Mouse (Mus musculus) liver, embryonic 15.5 days (tissue): Measurements from ENCODE around the gene Slc35e3. TPM values are rescaled to one million over a fixed set of nuclear protein-coding genes. Genes with fewer than 3 reads are reported as not detected.
A peak's percentile ranks its signal among the peaks of the same experiment; 100 is the strongest.
"Not testable (repeated sequence)": the region's sequence is repeated elsewhere in the genome, so short reads cannot be mapped to it uniquely, and the experiment has no call there.

Experiments
- ATAC-seq: fragments of 200-750 bp; cut with Nextera tagmentation; 2 replicates; pipeline ENCODE4 v1.8.0; 2017; ENCODE audit warnings: moderate number of reproducible peaks, mild to moderate bottlenecking, moderate library complexity; ENCODE audit not compliant: insufficient read depth
- H3K27ac ChIP-seq: fragments of 300-500 bp; sonication (generic); replicated peaks from 2 replicates; pipeline ENCODE4 v1.5.1; 2015; ENCODE audit warnings: mild to moderate bottlenecking, inconsistent platforms
- H3K27me3 ChIP-seq: fragments of 300-500 bp; sonication (generic); 2 replicates; pipeline ENCODE4 v1.6.1; 2015; ENCODE audit warnings: mild to moderate bottlenecking, inconsistent platforms
- H3K36me3 ChIP-seq: fragments of 300-500 bp; sonication (generic); replicated peaks from 2 replicates; pipeline ENCODE4 v1.6.1; 2015; ENCODE audit warnings: moderate library complexity, mild to moderate bottlenecking, inconsistent platforms
- H3K4me1 ChIP-seq: fragments of 300-500 bp; sonication (generic); replicated peaks from 2 replicates; pipeline ENCODE4 v1.6.1; 2015; ENCODE audit warnings: inconsistent platforms
- H3K4me2 ChIP-seq: fragments of 300-500 bp; sonication (generic); 2 replicates; pipeline ENCODE4 v1.6.1; 2015; ENCODE audit warnings: moderate library complexity, mild to moderate bottlenecking, inconsistent platforms
- H3K4me3 ChIP-seq: fragments of 300-500 bp; sonication (generic); replicated peaks from 2 replicates; pipeline ENCODE4 v1.5.1; 2015; ENCODE audit warnings: mild to moderate bottlenecking, inconsistent platforms
- H3K9ac ChIP-seq: fragments of 300-500 bp; sonication (generic); 2 replicates; pipeline ENCODE4 v1.6.1; 2015; ENCODE audit warnings: moderate library complexity, mild to moderate bottlenecking, inconsistent platforms
- H3K9me3 ChIP-seq: fragments of 300-500 bp; sonication (generic); replicated peaks from 2 replicates; pipeline ENCODE4 v1.6.1; 2016; ENCODE audit warnings: inconsistent platforms
- WGBS: fragments of 180-500 bp; shearing (Covaris S2); methylation state at CpG from one replicate; pipeline ENCODE4 v1.1.7; 2015; ENCODE audit warnings: mixed read lengths; ENCODE audit not compliant: insufficient replicate concordance; 5-methylcytosine and 5-hydroxymethylcytosine counted together
- polyA plus RNA-seq: library from polyadenylated mRNA; unstranded; fragments of >200 nt; fragmentation: Nextera tagmentation; extraction: Ambion mirVana; gene quantifications from 2 replicates; pipeline ENCODE4 v1.2.1, GENCODE M21; 2015

Gene Slc35e3
- polyA plus RNA-seq, 1 experiment from 2014 or later = 2.3 TPM

GRCm38 (mm10) chr10:117759844-117760630, 13.9 kb upstream of the Slc35e3 start:
- Histone ChIP-seq H3K36me3 (peaks cover 97% of the 10 kb centered on the region), H3K4me1 (peaks cover 4% of the 10 kb centered on the region; the same call in 1 of the 2 replicates), H3K4me3 (no peak overlapping the region), H3K9ac (no peak overlapping the region), H3K27ac (no peak overlapping the region), H3K9me3 (no peaks in the 10 kb centered on the region), H3K27me3 (no peaks in the 10 kb centered on the region), H3K4me2 (no peak overlapping the region)
- no peak for ATAC-seq
- 85% methylated on average over 10 of the region's 10 CpGs for WGBS

- Histone ChIP-seq H3K4me2 (no peak overlapping the region), H3K9me3 (no peaks in the 10 kb centered on the region), H3K9ac (no peak overlapping the region), H3K27me3 (no peaks in the 10 kb centered on the region), H3K36me3 (peaks cover 95% of the 10 kb centered on the region), H3K27ac (no peak overlapping the region), H3K4me3 (no peak overlapping the region), H3K4me1 (peaks cover 4% of the 10 kb centered on the region; the same call in 1 of the 2 replicates)
- WGBS = 82% methylated on average over 18 of the region's 18 CpGs
- ATAC-seq = no peak
These were observed 12.9 kb upstream of the Slc35e3 start for GRCm38 (mm10) chr10:117758749-117759727.

- H3K4me3 ChIP-seq, ATAC-seq, H3K27ac ChIP-seq, H3K9ac ChIP-seq, H3K4me2 ChIP-seq, H3K9me3 ChIP-seq, H3K4me1 ChIP-seq, H3K27me3 ChIP-seq: not testable (repeated sequence)
- WGBS = 84% methylated on average over 3 of the region's 3 CpGs
- peaks cover 89% of the 10 kb centered on the region for H3K36me3 ChIP-seq
These were observed 12.2 kb upstream of the Slc35e3 start for GRCm38 (mm10) chr10:117758344-117758743.

DNA sequence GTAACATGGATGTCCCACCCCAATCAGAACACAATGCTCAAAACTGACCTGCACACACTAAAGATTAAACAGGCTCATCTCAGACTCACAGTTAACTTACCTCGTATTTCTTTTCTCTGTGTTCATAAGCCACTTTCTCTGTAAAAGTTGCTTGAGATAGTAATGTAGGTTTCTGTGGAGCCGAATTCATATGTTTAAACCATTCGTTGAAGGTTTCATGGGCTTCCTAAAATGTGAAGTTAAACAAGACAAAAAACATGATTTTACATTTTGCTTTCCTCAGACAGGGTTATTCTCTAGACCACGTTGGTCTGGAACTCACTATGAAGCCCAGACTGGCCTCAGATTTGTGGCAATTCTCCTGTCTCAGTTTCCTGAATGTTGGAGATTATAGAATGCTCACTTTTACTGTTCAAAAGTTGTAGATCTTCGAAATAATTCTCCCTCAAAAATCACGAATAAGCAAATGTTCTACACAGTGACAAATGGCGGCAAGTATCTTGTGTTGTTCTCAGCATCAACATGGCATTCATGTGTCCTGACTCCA, 11.7 kb upstream of the Slc35e3 start:
- H3K9ac ChIP-seq = no peak overlapping the region
- no peak for ATAC-seq
- WGBS = 77% methylated on average over 7 of the region's 7 CpGs
- no peak overlapping the region for H3K4me2 ChIP-seq
- H3K27me3 ChIP-seq = no peaks in the 10 kb centered on the region
- no peaks in the 10 kb centered on the region for H3K9me3 ChIP-seq
- no peak overlapping the region for H3K4me3 ChIP-seq
- peaks cover 4% of the 10 kb centered on the region; the same call in 1 of the 2 replicates for H3K4me1 ChIP-seq
- H3K27ac ChIP-seq = no peak overlapping the region
- peaks cover 89% of the 10 kb centered on the region for H3K36me3 ChIP-seq

DNA sequence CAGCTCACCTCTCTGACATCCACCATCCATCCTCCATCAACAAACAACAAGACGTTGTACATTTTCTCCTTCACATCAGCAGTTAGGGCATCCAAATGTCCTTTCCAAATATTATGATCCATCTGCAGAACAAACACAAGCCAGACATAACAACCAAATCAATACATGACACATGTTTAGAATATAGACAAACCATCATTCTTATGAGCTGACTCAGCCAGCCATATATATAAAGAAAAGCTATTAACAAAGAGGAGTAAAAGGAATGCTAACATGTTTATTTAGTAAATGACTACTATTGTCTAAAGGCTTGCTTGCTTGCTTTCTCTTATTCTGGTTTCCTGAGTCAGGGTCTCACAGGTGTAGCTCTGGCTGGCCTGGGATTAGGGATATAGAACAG, 11.1 kb upstream of the Slc35e3 start:
- Histone ChIP-seq H3K4me2 (no peak overlapping the region), H3K27ac (no peak overlapping the region), H3K9me3 (no peaks in the 10 kb centered on the region), H3K36me3 (peaks cover 88% of the 10 kb centered on the region), H3K4me1 (peaks cover 4% of the 10 kb centered on the region; the same call in 1 of the 2 replicates), H3K9ac (no peak overlapping the region), H3K4me3 (no peak overlapping the region), H3K27me3 (no peaks in the 10 kb centered on the region)
- 75% methylated on average over 1 of the region's 1 CpGs for WGBS
- no peak for ATAC-seq

GRCm38 (mm10) chr10:117756784-117757183, 10.6 kb upstream of the Slc35e3 start:
- Histone ChIP-seq H3K4me3 (no peak overlapping the region), H3K4me2 (no peak overlapping the region), H3K4me1 (peaks cover 4% of the 10 kb centered on the region; the same call in 1 of the 2 replicates), H3K27ac (no peak overlapping the region), H3K27me3 (no peaks in the 10 kb centered on the region), H3K9me3 (no peaks in the 10 kb centered on the region), H3K9ac (no peak overlapping the region), H3K36me3 (peaks cover 88% of the 10 kb centered on the region)
- ATAC-seq = no peak
- WGBS = 81% methylated on average over 5 of the region's 5 CpGs

GRCm38 (mm10) chr10:117755799-117756467, 9.8 kb upstream of the Slc35e3 start:
- H3K27ac ChIP-seq = peak overlapping the region; percentile 66
- WGBS = 68% methylated on average over 11 of the region's 11 CpGs
- no peak overlapping the region for H3K4me3 ChIP-seq
- H3K4me1 ChIP-seq = peaks cover 4% of the 10 kb centered on the region; the same call in 1 of the 2 replicates
- ATAC-seq = no peak
- H3K4me2 ChIP-seq = no peak overlapping the region
- H3K27me3 ChIP-seq = no peaks in the 10 kb centered on the region
- peaks cover 88% of the 10 kb centered on the region for H3K36me3 ChIP-seq
- no peak overlapping the region for H3K9ac ChIP-seq
- H3K9me3 ChIP-seq = no peaks in the 10 kb centered on the region

GRCm38 (mm10) chr10:117755086-117755798, 9.1 kb upstream of the Slc35e3 start:
- H3K4me3 ChIP-seq = no peak overlapping the region
- H3K27me3 ChIP-seq = no peaks in the 10 kb centered on the region
- peaks cover 87% of the 10 kb centered on the region for H3K36me3 ChIP-seq
- WGBS = 38% methylated on average over 13 of the region's 13 CpGs
- H3K9ac ChIP-seq = no peak overlapping the region
- H3K27ac ChIP-seq = peak overlapping the region; percentile 66
- H3K4me2 ChIP-seq = peak overlapping the region; percentile 16; the same call in 1 of the 2 replicates
- H3K4me1 ChIP-seq = peaks cover 4% of the 10 kb centered on the region; the same call in 1 of the 2 replicates
- peak; percentile 54; the same call in 1 of the 2 replicates for ATAC-seq
- H3K9me3 ChIP-seq = no peaks in the 10 kb centered on the region

- peak overlapping the region; percentile 66; the same call in 1 of the 2 replicates for H3K27ac ChIP-seq
- H3K9ac ChIP-seq = no peak overlapping the region
- H3K4me1 ChIP-seq = peaks cover 4% of the 10 kb centered on the region; the same call in 1 of the 2 replicates
- no peak overlapping the region for H3K4me2 ChIP-seq
- no peaks in the 10 kb centered on the region for H3K9me3 ChIP-seq
- WGBS = 83% methylated on average over 7 of the region's 7 CpGs
- H3K36me3 ChIP-seq = peaks cover 87% of the 10 kb centered on the region
- no peak overlapping the region for H3K4me3 ChIP-seq
- no peaks in the 10 kb centered on the region for H3K27me3 ChIP-seq
- no peak for ATAC-seq
These were observed 8.4 kb upstream of the Slc35e3 start for GRCm38 (mm10) chr10:117754609-117754940.
